Mouse (Mus musculus): ENCODE measurements around the gene Zdhhc7.

GRCm38 (mm10) chr8:120038741-120039140 is 62.5 kb downstream of the Zdhhc7 start:
- no peak for TF ChIP-seq CTCF (IDR thresholded peaks at IDR 0.05; ENCODE audit: control insufficient read depth, insufficient read depth, insufficient read length)
- no peak for TF ChIP-seq USF1 (IDR thresholded peaks at IDR 0.05; ENCODE audit: low read depth)
- no peak for TF ChIP-seq MYOD1 (IDR thresholded peaks at IDR 0.05; ENCODE audit: control insufficient read depth, insufficient read length, low read depth)
- no peak for TF ChIP-seq MYOG (IDR thresholded peaks at IDR 0.05; ENCODE audit: control insufficient read depth, extremely low read depth, insufficient read length)
- no peak for TF ChIP-seq MAX (IDR thresholded peaks at IDR 0.05)
- TF ChIP-seq CEBPB (IDR thresholded peaks at IDR 0.05; ENCODE audit: low read depth) = no peak
- TF ChIP-seq FOSL1 (IDR thresholded peaks at IDR 0.05; ENCODE audit: insufficient read depth, low read length, poor library complexity, severe bottlenecking) = no peak
